Mouse (Mus musculus) B cell, adult 2 months (primary cell): ENCODE data around the gene Usf2.
A peak's percentile ranks its signal among the peaks of the same experiment; 100 is the strongest.

Source experiments
- DNase-seq, 2 experiments: peaks; one replicate each; pipeline ENCODE4 v3.0.0; 2022

Gene Usf2

GRCm38 (mm10) chr7:30956756-30957366 is at the start of gene Usf2:
TSS of gene Usf2 (minus strand) at chr7:30956803.
- DNase-seq, result peak; percentile 81 to 84

GRCm38 (mm10) chr7:31002650-31003049 is 46.0 kb upstream of the Usf2 start:
- peak; percentile 69 to 73 for DNase-seq

GRCm38 (mm10) chr7:31000505-31001020 is 44.0 kb upstream of the Usf2 start:
- DNase-seq, result peak; percentile 68 to 70

- DNase-seq, result peak; percentile 28 to 32
Measured at GRCm38 (mm10) chr7:30996491-30996890, 39.9 kb upstream of the Usf2 start.

- DNase-seq, result no peak
Measured at GRCm38 (mm10) chr7:30993986-30994385, 37.4 kb upstream of the Usf2 start.

GRCm38 (mm10) chr7:30992148-30992547 is 35.5 kb upstream of the Usf2 start:
- no peak for DNase-seq

- no peak for DNase-seq
Measured at GRCm38 (mm10) chr7:30988519-30989162, 32.0 kb upstream of the Usf2 start.

- no peak for DNase-seq
Measured at GRCm38 (mm10) chr7:30985357-30985756, 28.8 kb upstream of the Usf2 start.

GRCm38 (mm10) chr7:30981703-30982102 is 25.1 kb upstream of the Usf2 start:
- no peak for DNase-seq

GRCm38 (mm10) chr7:30973501-30974289 is 17.1 kb upstream of the Usf2 start, which contains the start of gene Fam187b:
TSS of gene Fam187b (plus strand) at chr7:30973790.
- DNase-seq, result peak; percentile 93

GRCm38 (mm10) chr7:30973251-30973500 is 16.6 kb upstream of the Usf2 start, which contains the start of gene Lsr:
TSS of gene Lsr (minus strand) at chr7:30973464.
- no peak for DNase-seq

GRCm38 (mm10) chr7:30972426-30973250 is 16.0 kb upstream of the Usf2 start:
- no peak for DNase-seq

- no peak for DNase-seq
Measured at GRCm38 (mm10) chr7:30971901-30972300, 15.3 kb upstream of the Usf2 start.

- no peak for DNase-seq
Measured at GRCm38 (mm10) chr7:30969174-30969573, 12.6 kb upstream of the Usf2 start.

- no peak for DNase-seq
Measured at GRCm38 (mm10) chr7:30968611-30969010, 12.0 kb upstream of the Usf2 start.

- no peak for DNase-seq
Measured at GRCm38 (mm10) chr7:30966657-30967056, 10.1 kb upstream of the Usf2 start.

GRCm38 (mm10) chr7:30965677-30966076 is 9.1 kb upstream of the Usf2 start:
- no peak for DNase-seq

- no peak for DNase-seq
Measured at GRCm38 (mm10) chr7:30964366-30964765, 7.8 kb upstream of the Usf2 start.

GRCm38 (mm10) chr7:30962862-30963261 is 6.3 kb upstream of the Usf2 start:
- DNase-seq, result no peak

GRCm38 (mm10) chr7:30959786-30960349 is 3.3 kb upstream of the Usf2 start:
- no peak for DNase-seq

GRCm38 (mm10) chr7:30958866-30959487 is 2.4 kb upstream of the Usf2 start:
- DNase-seq, result no peak
